Mouse (Mus musculus): ENCODE measurements around the gene Sumf1.

DNA sequence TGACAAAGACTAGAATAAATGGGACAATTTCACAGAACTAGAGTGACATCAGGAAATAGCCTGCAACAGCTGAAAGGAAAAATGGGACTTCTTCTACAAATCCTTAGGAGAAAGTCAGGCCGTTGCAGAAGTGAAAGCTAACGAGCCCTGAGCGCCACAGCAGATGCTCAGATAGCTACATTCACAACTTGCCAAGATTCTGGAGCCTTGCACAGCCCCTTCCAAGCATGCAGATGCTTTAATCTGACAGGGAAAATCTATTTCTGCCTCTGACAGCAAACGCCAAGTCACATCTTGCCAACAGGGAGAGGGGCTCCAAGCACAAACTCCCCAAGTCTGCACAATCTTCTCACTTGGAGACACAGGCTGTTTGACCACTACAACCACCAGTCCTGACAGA is 42.6 kb downstream of the Sumf1 start:
- no peak for TF ChIP-seq USF1 (IDR thresholded peaks at IDR 0.05; ENCODE audit: low read depth)
- TF ChIP-seq TCF12 (IDR thresholded peaks at IDR 0.05; ENCODE audit: insufficient read depth, poor library complexity, severe bottlenecking), result no peak
- no peak for TF ChIP-seq MYOD1 (IDR thresholded peaks at IDR 0.05; ENCODE audit: control insufficient read depth in 1 of 3, insufficient read length in 2 of 3, low read depth in 2 of 3)
- no peak for TF ChIP-seq MAX (IDR thresholded peaks at IDR 0.05; ENCODE audit: low read depth)
- TF ChIP-seq E2F4 (IDR thresholded peaks at IDR 0.05; ENCODE audit: insufficient read depth), result no peak
- no peak for TF ChIP-seq POLR2A (IDR thresholded peaks at IDR 0.05; ENCODE audit: insufficient read length, low read depth)

Measured in myocyte (in vitro differentiated cells).